Mouse (Mus musculus) left cerebral cortex, postnatal 36 days (tissue): ENCODE measurements at regions not wholly inside any gene's neighbourhood (a gene's known extent, or its start where the extent isn't known, plus 50 kb on each side); places are given as distances from the start of the nearest gene placed in this dataset.

Experiments used
- DNase-seq, 2 experiments: peaks; one replicate each; pipeline ENCODE4 v3.0.0; 2021 to 2022; ENCODE audit warnings: low spot score in 2 of 2, mixed read lengths in 1 of 2
- intact Hi-C: fragments of 180-260 bp; cut with DNase I; formaldehyde crosslinking; loops from one replicate; pipeline ENCODE4 v1.15.1; 2025

DNA sequence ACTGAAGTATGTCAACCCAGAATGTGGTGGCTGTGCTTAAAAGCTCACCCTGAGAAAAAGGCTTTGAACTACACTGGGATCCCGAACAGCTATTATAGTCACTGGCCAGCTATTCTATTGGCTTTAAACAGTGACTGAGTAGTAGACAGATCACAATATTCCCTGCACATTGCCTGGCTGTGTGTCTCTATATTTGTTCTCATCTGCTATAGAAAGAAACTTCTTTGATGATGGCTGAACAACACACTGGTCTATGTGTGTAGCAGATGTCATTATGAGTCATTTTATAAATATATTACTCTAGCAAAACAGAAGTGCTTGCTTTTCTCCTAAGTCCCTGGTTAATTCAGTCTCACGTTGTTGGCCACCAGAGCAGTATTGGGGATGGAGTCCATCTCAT, 152.1 kb upstream of the Slco6d1 start:
- DNase-seq, result peak in 1 of 2 experiments; percentile 9
- intact Hi-C loops, result no loop called here

DNA sequence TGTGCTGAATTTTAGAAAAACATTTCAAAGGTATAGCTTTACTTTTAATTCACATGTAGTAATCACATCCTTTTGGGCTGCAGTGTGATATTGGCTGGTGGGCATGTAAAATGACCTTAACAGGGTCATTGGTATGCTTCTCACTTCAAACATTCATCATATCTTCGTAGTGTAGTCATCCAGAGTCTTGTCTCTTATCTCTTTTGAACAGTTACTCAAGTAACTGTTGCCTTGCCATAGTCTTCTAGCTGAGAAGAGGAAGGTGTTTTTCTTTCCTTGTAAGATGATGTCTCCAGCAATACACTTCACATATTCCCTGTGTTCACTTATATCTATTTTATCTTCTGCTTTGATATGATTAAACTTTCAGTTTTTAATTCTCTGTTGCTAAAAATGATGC, 150.7 kb upstream of the Slco6d1 start:
- intact Hi-C loops, result no loop called here

DNA sequence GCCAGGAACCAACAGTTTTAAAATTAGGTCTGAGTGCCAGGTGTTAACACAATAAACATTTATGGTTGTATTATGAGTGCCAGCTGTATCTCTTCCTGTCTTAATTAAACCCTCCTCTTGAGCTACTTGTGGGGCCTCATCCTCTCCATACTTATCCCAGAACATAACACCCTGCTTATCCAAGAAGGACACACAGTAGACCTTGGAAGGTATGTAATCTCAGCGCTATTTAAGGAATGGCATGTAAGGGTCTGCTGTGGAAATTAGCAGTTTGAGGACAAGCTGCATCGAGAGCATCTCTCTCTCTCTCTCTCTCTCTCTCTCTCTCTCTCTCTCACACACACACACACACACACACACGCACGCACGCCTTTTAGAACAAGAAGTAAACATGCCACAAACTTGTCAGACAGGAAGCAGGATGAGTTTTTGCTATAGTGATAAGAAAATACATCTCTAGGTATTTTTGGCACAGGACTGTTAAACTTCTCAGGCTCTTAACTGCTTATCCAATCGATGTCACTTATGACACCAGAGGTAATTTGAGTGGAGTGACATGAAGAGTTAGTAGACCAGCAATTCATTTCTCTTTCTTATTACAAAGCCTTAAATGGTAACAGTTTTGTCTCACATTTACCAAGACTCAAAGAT, 146.8 kb upstream of the Slco6d1 start:
- no peak for DNase-seq
- intact Hi-C loops, result no loop called here

More for the DNA sequence above, 150.7 kb upstream of the Slco6d1 start:
- no peak for DNase-seq

GRCm38 (mm10) chr1:98275524-98275923, 145.4 kb upstream of the Slco6d1 start:
- intact Hi-C loops, result no loop called here
- no peak for DNase-seq

GRCm38 (mm10) chr1:98279446-98280048, 141.4 kb upstream of the Slco6d1 start:
- intact Hi-C loops, result no loop called here

DNA sequence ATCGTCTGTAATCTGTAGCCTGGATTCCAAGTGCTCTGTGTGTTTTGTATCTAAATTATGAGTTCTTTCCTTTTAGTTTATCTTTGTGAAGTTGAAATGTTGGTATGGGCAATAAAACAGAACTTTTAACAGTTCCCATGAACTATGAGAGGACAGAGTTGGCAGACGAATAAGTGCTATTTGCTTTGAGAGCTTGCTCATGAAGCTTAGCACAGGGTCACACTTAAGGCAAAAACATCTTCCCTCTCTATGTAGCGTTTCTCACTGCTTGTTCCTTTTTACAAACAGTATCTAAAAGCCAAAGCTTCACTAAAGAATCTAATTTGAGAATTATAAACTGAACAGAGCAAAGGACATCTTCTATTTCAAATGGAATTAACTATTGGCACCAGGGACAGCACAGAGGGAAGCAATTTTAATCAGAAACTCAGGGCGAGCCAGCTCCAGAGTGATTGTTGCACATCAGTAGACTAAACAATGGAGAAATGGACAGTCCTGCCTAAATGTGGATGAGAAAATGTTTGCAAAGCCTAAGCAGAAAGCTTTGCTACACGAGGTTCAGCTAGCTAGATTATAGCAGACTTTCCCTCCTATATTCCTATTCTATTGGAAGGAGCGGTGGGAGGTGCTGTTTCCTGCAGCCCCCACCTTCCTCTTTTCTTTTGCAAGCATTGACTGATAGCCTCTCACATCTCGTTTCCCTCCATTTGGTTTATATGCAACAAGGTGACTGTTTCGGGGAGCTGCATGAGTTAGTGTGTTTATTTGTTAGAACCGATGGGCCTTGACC, 140.5 kb upstream of the Slco6d1 start:
- DNase-seq, result no peak
- intact Hi-C loops, result no loop called here

More at GRCm38 (mm10) chr1:98279446-98280048, 141.4 kb upstream of the Slco6d1 start:
- DNase-seq, result no peak

DNA sequence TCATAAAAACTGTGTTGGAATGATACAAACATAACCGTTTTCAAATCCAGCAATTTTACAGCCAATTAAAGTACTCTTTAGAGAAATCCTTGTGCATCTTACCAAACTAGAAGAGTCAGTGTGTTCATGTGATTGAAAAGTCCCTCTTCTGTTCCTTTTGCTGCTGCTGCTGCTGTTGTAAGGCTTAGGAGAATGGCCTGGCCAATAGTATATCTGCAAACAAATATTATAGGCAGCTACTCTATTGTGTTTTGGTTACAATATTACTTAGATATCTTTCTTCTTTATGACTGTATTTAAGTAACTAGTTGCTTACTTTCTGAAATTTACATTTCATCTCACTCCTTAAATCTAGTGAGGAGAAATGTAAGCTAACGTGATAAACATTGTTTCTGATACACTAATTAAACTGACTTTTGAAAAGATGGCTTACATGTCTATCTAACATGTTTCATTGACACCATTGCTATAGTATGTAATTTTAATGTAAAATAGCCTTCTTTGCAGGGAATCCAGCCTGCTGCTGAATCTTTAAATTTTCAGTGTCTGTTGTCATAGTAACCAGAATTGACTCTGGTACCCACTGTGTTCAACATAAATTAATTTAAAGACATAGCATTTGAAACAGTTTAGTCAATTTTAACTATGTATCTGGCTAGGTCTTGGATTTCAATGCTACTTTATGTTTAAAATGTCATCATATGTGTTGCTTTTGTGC, 139.7 kb upstream of the Slco6d1 start:
- intact Hi-C loops, result no loop called here
- DNase-seq, result no peak

GRCm38 (mm10) chr1:98281771-98282149, 139.2 kb upstream of the Slco6d1 start:
- no peak for DNase-seq
- intact Hi-C loops, result no loop called here

- no peak for DNase-seq
- intact Hi-C loops, result no loop called here
These were observed 117.8 kb upstream of the Slco6d1 start for GRCm38 (mm10) chr1:98303166-98303565.

DNA sequence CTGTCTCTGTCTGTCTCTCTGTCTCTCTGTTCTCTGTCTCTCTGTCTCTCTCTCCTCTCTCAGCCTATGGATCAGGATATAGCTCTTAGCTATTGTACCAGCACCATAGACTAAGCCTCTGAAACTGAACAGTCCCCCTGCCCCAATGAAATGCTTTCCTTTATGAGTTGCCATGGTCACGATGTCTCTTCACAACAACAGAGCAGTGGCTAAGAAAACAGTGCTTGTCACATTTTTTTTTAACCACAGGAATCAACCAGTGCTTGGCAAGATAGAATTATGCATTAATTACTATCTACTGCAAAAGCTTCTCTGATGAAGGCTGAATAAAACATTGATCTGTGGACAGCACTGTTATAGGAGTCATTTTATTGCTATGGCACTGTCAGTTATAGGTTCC, 114.6 kb upstream of the Slco6d1 start:
- intact Hi-C loops, result no loop called here
- no peak for DNase-seq

GRCm38 (mm10) chr1:98307519-98307918, 113.4 kb upstream of the Slco6d1 start:
- DNase-seq, result no peak

GRCm38 (mm10) chr1:98309894-98310293, 111.0 kb upstream of the Slco6d1 start:
- intact Hi-C loops, result no loop called here
- no peak for DNase-seq

More at GRCm38 (mm10) chr1:98307519-98307918, 113.4 kb upstream of the Slco6d1 start:
- intact Hi-C loops, result no loop called here

DNA sequence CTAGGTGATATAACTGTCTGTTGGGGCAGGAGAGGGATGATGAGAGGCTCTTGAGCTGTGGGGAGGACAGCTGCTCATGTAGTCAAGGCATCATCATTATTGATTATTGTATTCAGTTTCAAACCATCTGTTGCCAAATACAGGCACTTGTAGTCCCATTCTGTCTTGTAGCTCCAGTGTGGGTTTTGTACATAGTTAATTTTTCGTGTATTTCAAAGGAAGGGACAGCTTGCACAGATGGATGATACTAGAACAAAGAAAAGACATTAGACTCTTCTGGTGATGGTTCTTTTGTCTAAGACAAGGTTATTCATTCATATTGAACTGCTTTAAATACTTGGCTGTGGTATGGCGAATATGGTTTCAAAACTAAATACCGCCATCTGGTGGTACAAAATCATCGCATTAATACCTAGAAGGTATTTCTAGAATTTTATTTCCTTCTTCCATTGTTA, 70.8 kb upstream of the Slco6d1 start:
- intact Hi-C loops, result loop anchor here (2.0 to 5.0 kb wide), 2 partner anchors 158 to 541 kb away; no protein-coding TSS in a partner anchor

GRCm38 (mm10) chr1:98350725-98351124, 70.2 kb upstream of the Slco6d1 start:
- DNase-seq, result no peak

More for the DNA sequence above, 70.8 kb upstream of the Slco6d1 start:
- DNase-seq, result no peak

GRCm38 (mm10) chr1:98351530-98351929, 69.4 kb upstream of the Slco6d1 start:
- intact Hi-C loops, result loop anchor here (2.0 to 5.0 kb wide), 2 partner anchors 159 to 543 kb away; no protein-coding TSS in a partner anchor
- DNase-seq, result no peak

More at GRCm38 (mm10) chr1:98350725-98351124, 70.2 kb upstream of the Slco6d1 start:
- intact Hi-C loops, result loop anchor here (2.0 to 5.0 kb wide), 2 partner anchors 158 to 542 kb away; no protein-coding TSS in a partner anchor
